Mouse (Mus musculus): Measurements from ENCODE around the gene Zbtb11.
"Not testable (repeated sequence)": the region's sequence is repeated elsewhere in the genome, so short reads cannot be mapped to it uniquely, and the experiment has no call there.

The Zbtb11 gene

DNA sequence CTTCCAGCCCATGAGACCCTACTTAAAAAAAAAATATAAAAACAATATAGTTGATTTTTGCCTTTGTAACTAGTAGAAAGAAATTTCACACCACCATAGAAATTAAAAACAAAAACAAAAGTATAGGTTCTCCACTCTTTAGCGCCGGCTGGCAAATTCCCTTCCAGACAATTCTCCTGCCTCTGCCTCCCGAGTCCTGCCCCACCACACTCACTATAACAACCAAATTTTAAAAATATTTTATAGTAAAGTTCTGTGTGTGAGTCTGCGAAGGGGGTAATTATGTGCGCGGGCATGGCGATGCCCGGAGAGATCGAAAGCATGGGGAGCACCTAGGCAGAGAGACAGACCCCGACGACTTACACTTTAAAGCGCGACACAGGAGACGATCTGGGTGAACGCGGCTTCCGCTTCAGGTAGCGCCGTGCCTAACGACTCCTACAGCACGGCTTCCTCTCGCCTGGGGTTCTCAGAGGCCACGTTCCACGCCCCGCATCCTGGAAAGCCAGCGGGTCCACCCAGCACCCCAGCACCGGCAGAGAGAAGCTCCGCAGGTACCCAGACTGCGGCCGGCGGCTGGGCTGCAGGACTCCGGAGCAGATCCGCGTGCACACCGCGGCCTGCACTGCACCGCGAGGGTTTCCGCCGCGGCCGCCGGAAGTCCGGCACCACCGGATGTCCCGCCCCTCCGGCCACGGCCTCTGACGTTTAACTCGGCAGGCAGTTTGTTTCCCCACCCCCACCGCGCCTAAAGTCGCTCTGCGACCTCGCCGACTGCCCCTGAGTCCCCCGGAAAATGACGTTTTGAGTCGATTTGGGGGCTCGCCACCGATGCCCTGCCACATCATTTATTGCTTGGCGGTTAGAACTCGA, 63.7 kb downstream of the Zbtb11 start, which contains the start of gene Trmt10c:
Gene Trmt10c, minus strand, starts transcription at position 682 of the 873 bp plus-strand sequence.
- in situ Hi-C loops (cut with MboI, MseI) = no loop called here

DNA sequence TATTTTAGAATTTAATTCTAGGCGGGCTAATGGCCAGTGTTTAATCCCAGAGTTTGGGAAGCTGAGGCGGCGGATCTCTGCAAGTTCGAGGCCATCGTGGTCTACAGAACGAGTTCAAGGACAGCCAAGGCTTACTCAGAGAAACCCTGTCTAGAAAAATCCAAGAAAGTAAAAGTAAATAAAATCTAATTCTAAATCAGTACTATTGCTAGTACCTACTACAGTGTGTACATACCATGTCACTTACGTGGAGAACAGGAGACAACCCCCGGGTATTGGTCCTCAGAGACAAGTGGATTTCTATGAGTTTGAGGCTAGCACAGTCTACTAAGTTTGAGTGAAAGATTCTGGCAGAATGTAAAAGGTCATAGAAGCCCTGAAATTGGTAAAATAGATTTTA, 64.4 kb downstream of the Zbtb11 start:
- in situ Hi-C loops (cut with MboI, MseI) = no loop called here

DNA sequence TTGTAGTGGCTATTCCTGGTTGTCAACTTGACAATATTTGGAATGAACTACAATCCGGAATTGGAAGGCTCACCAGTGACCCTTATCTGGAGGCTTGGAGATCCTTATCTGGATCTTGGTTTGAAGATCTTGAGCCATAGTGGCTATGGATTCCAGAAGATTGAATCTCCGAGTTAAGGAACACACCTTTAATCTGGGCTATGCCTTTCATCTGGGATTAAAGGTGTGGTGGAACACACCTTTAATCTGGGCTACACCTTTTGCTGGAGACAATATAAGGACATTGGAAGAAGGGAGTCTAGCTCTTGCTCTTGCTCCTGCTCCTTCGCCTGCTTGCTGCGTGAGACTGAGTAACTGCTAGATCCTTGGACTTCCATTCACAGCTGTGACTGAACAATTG, 74.4 kb downstream of the Zbtb11 start, which contains the start of gene Senp7:
Gene Senp7, plus strand, starts transcription at position 301 of the 400 bp plus-strand sequence.
- in situ Hi-C loops (cut with MboI, MseI) = not testable (repeated sequence)

DNA sequence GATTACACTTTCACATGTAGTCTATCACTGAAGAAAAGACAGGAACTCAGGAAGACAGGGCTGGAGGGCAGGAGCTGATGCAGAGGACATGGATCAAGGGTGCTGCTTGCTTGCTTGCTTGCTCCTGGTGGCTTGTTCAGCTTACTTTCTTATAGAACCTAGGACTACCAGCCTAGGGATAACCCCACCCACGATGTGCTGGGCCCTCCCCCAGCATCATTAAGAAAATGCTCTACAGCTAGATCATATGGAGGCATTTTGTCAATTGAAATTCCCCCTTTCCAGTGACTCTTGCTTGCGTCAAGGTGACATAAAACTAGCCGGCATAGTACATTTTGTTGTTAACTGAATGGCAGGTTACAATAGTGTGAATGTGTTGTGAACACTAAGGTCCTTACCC, 82.2 kb downstream of the Zbtb11 start:
- in situ Hi-C loops (cut with MboI, MseI) = loop anchor here (25.0 kb wide), 1 partner anchor 1531 kb away; no protein-coding TSS in a partner anchor

DNA sequence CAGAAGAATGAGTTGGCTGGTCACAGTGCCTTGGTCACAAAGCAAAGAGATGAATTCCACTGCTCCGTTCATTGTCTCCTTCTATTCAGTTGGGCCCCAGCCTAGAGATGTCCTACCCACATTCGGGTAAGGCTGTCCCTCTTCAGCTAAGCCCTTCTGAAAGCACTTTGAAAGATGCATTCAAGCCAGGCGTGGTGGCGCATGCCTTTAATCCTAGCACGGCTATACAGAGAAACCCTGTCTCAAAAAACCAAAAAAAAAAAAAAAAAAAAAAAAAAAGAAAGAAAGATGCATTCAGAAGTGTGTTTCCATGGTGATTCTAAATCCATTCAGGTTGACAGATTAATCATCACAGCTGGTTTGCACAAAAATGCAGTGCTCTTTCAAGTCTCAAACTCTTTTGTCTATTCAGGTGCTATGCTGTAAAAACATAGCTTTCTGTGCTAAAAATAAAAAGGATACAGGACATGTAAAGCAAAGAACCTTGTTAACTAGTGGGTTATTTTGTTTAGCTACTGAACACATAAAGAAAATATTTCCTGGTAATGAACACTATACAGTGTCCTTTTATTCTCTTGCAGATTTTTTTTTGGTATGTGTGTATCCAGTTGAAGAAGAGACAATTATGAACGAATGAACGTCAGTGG, 83.4 kb downstream of the Zbtb11 start:
- in situ Hi-C loops (cut with MboI, MseI) = loop anchor here (25.0 kb wide), 1 partner anchor 1530 kb away; no protein-coding TSS in a partner anchor

DNA sequence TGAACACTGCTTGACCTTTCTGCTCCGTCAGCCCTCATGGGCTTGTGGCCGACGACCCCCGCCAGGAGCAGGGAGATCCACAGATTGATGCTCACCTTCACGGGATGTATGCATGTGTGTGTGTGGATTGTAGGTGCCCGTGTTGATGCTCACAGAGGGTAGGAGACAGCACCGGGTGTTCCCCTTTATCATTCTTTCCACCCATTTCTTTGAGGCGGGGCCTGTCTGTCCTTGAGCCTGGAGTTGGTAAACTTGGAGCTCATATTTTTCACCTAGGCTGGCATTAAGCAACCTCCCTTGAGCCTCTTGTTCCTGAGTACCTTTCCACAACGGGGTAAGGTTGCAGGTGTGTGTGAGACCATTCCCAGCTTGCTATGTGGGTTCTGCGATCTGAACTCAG, 84.5 kb downstream of the Zbtb11 start:
- in situ Hi-C loops (cut with MboI, MseI) = loop anchor here (25.0 kb wide), 1 partner anchor 1529 kb away; no protein-coding TSS in a partner anchor
